Mouse (Mus musculus) bone marrow, adult 2 months (tissue): ENCODE results near the gene Tshr. TPM values are rescaled to one million over a fixed set of nuclear protein-coding genes. Genes with fewer than 3 reads are reported as not detected.
A peak's percentile ranks its signal among the peaks of the same experiment; 100 is the strongest.

Experiments
- H3K27ac ChIP-seq: fragments of 200-500 bp; 2 replicates; pipeline ENCODE4 v1.5.1; 2012; ENCODE audit warnings: low read depth, mild to moderate bottlenecking, control low read depth, inconsistent platforms, low read length; ENCODE audit not compliant: control insufficient read depth, poor library complexity, insufficient read depth
- H3K4me1 ChIP-seq: fragments of 200-500 bp; 2 replicates; pipeline ENCODE4 v1.6.1; 2011; ENCODE audit warnings: low read length; ENCODE audit not compliant: control insufficient read depth, insufficient read depth
- H3K4me3 ChIP-seq: fragments of 200-500 bp; replicated peaks from 2 replicates; pipeline ENCODE3; 2011; ENCODE audit warnings: mild to moderate bottlenecking, low read depth, low read length, control low read depth; ENCODE audit not compliant: control insufficient read depth
- CTCF ChIP-seq: fragments of 200-500 bp; IDR thresholded peaks from 2 replicates; pipeline ENCODE4 v1.5.1; 2011; ENCODE audit warnings: low read length, control low read depth; ENCODE audit not compliant: control insufficient read depth, insufficient read depth
- POLR2A ChIP-seq: fragments of 200-500 bp; IDR thresholded peaks from 2 replicates; pipeline ENCODE4 v1.6.1; 2011; ENCODE audit warnings: low read depth, mild to moderate bottlenecking, control low read depth, low read length, borderline replicate concordance; ENCODE audit not compliant: control insufficient read depth
- WGBS: fragments of 180-500 bp; shearing (Covaris S2); methylation state at CpG from one replicate; pipeline ENCODE4 v1.1.7; 2018; 5-methylcytosine and 5-hydroxymethylcytosine counted together
- polyA plus RNA-seq: library from polyadenylated mRNA; stranded (reverse); fragments of >200 nt; gene quantifications from 2 replicates; pipeline ENCODE4 v1.2.4, GENCODE M21; 2011; ENCODE audit warnings: low replicate concordance; ENCODE audit not compliant: missing spikeins, insufficient read depth, insufficient read length

The Tshr gene
- polyA plus RNA-seq, 1 experiment: 0.35 TPM

DNA sequence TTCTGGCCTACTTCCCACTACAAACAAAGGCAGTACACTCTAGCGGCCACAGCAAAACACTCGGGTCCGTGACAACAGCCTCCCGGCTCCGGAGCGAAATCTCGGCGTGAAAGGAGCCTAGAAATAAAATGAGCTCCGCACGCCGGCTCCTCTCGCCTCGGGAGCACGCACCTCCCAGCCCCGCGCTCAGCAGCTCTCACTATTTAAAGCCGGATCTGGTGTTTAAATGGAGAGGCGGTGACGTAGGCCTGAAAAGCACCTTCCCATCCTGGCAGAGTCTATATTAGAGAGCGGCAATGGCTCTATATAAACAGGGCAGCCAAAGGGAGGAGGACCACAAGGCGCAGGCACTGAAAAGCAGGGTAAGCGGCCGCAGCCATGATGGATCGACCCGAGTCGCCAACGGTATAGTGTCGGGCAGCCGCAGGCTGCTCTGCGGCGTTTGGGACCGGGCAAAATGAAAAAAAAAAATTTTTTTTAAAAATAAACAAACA lies 203.9 kb downstream of the Tshr start:
- H3K4me1 ChIP-seq: peaks cover 4% of the 10 kb centered on the region
- peak overlapping the region; percentile 72 for H3K4me3 ChIP-seq
- peak; percentile 98 for TF ChIP-seq POLR2A
- TF ChIP-seq CTCF: 0 out of 2 replicates have a peak, but pooled peaks have one; percentile 1
- under 1% methylated on average over 32 of the region's 32 CpGs for WGBS
- H3K27ac ChIP-seq: peak overlapping the region; percentile 99

GRCm38 (mm10) chr12:91588670-91589541 lies 204.5 kb downstream of the Tshr start:
- TF ChIP-seq CTCF (no peak), POLR2A (no peak)
- peak overlapping the region; percentile 99 for H3K27ac ChIP-seq
- WGBS: under 1% methylated on average over 69 of the region's 83 CpGs
- peak overlapping the region; percentile 96 for H3K4me3 ChIP-seq
- H3K4me1 ChIP-seq: peaks cover 4% of the 10 kb centered on the region

DNA sequence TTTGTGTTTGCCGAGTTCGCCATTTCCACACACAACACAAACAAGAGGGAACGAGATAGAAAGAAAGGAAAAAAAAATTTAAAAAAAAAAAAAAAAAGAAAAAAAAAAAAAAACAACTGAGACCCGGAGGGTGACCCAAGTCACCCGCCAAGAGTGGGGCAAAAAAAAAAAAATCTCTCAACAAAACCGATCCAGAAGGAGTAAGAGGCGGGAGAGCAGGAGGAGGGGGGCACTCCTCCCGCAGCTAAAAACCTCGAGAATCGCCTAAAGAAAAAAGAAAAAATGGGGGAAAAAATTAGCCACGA lies 205.1 kb downstream of the Tshr start:
- H3K4me1 ChIP-seq: peaks cover 4% of the 10 kb centered on the region
- under 1% methylated on average over 11 of the region's 11 CpGs for WGBS
- TF ChIP-seq POLR2A (no peak), CTCF (no peak)
- peak overlapping the region; percentile 99 for H3K27ac ChIP-seq
- H3K4me3 ChIP-seq: peak overlapping the region; percentile 96

- H3K4me1 ChIP-seq: peaks cover 4% of the 10 kb centered on the region
- H3K4me3 ChIP-seq: peak within 1 kb of the TSS; percentile 98
- TF ChIP-seq CTCF (no peak; the same call in 1 of the 2 replicates), POLR2A (peak; percentile 100)
- H3K27ac ChIP-seq: peak within 1 kb of the TSS; percentile 100
- WGBS: under 1% methylated on average over 86 of the region's 99 CpGs
Observed at GRCm38 (mm10) chr12:91589847-91590690, 205.7 kb downstream of the Tshr start, which contains the start of gene Gtf2a1. Gtf2a1 (minus strand) TSS chr12:91590487.

- Histone ChIP-seq H3K4me3 (peak overlapping the region; percentile 98), H3K4me1 (peaks cover 4% of the 10 kb centered on the region), H3K27ac (peak overlapping the region; percentile 100; the same call in 1 of the 2 replicates)
- no peak for TF ChIP-seq POLR2A
- TF ChIP-seq CTCF: no peak
- WGBS: 28% methylated on average over 6 of the region's 6 CpGs
Observed at GRCm38 (mm10) chr12:91590716-91591115, 206.4 kb downstream of the Tshr start.

DNA sequence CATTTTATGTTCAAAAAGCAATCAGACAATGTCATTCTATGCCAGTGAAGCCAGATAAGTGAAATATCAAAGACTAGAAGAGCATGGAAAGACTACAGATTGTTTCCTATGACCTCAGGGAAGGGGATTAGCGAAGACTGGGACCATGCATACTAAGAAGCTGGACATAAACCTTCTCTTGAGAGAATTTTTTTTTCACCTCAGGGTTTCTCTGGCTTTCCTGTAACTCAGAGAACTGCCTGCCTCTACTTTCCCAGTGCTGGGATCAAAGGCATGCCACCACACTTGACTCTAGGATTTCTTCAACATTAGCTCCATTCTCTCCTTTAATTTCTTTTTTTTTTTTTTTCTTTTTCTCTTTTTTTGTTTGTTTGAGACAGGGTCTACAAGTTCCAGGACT lies 206.8 kb downstream of the Tshr start:
- Histone ChIP-seq H3K27ac (no peak overlapping the region), H3K4me1 (peaks cover 4% of the 10 kb centered on the region), H3K4me3 (no peak overlapping the region)
- TF ChIP-seq POLR2A (no peak), CTCF (no peak)
- WGBS: 88% methylated on average over 1 of the region's 1 CpGs

GRCm38 (mm10) chr12:91592128-91592527 lies 207.8 kb downstream of the Tshr start:
- 59% methylated on average over 3 of the region's 3 CpGs for WGBS
- no peak overlapping the region for H3K4me3 ChIP-seq
- no peak overlapping the region for H3K27ac ChIP-seq
- no peak for TF ChIP-seq POLR2A
- no peak for TF ChIP-seq CTCF
- peaks cover 4% of the 10 kb centered on the region for H3K4me1 ChIP-seq

Other genes with a start within 250 kb of the Tshr start
- 28.3 and 67.8 TPM in 2 replicates for gene Cep128, start 154 bp upstream of the Tshr start, polyA plus RNA-seq
- gene Gtf2a1, start 205.9 kb downstream of the Tshr start, polyA plus RNA-seq: 26.2 and 38.5 TPM in 2 replicates